Mouse (Mus musculus) CD4-positive, CD25-positive, alpha-beta regulatory T cell, adult 4 months (primary cell): ENCODE data around the gene Atxn2. TPM values are rescaled to one million over a fixed set of nuclear protein-coding genes. Genes with fewer than 3 reads are reported as not detected.
"Not testable (repeated sequence)": the region's sequence is repeated elsewhere in the genome, so short reads cannot be mapped to it uniquely, and the experiment has no call there.

ENCODE experiments used
- ATAC-seq: one replicate; pipeline ENCODE4 v1.8.0; 2017
- polyA plus RNA-seq, 2 experiments: library from polyadenylated mRNA; unstranded; fragments of 100-300 nt; shearing (Covaris generic); gene quantifications; one replicate each; pipeline ENCODE4 v1.2.1; 2017

Atxn2 gene
- polyA plus RNA-seq, 2 experiments from 2014 or later: 27.0 to 41.6 TPM

DNA sequence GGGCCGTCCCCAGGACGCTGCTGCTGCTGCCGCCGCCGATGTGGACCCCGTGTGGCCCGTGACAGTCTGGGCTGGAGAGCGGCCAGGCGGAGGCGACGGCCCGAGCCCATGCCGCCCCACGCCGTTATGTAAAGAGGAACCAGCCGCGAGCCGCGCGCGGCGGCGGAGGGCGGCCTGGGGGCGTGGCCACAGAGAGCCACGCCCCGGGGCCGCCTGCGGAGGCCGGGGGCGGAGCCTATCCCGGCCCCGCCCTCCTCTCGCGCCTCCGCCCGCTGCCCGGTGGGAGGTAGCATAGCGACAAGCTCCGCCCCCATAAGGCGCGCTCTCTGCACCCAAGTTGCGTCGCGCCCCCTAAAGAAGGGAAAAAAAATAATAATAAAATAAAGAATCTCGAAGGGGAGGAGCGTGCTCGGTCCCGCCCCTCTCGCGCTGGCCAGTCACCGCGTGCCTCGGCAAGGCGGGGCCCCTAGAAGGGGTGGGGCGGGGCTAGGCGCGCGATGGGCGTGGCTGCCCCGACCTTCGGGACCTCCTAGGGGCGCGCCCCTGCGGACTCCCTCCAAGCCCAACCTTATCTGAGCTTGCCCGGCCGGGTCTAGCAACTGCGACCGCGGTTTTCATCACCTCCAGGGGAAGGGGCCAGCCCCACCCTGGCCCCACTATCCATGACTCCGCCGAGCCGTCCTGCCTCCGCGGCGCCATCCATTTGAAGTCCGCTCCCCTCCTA lies 125.7 kb downstream of the Atxn2 start:
- peak; percentile 74 for ATAC-seq

- peak; percentile 17 for ATAC-seq
These were observed 126.6 kb downstream of the Atxn2 start, which contains the start of gene Sh2b3 for GRCm38 (mm10) chr5:121837441-121838340. Sh2b3 (minus strand) TSS chr5:121837646.

DNA sequence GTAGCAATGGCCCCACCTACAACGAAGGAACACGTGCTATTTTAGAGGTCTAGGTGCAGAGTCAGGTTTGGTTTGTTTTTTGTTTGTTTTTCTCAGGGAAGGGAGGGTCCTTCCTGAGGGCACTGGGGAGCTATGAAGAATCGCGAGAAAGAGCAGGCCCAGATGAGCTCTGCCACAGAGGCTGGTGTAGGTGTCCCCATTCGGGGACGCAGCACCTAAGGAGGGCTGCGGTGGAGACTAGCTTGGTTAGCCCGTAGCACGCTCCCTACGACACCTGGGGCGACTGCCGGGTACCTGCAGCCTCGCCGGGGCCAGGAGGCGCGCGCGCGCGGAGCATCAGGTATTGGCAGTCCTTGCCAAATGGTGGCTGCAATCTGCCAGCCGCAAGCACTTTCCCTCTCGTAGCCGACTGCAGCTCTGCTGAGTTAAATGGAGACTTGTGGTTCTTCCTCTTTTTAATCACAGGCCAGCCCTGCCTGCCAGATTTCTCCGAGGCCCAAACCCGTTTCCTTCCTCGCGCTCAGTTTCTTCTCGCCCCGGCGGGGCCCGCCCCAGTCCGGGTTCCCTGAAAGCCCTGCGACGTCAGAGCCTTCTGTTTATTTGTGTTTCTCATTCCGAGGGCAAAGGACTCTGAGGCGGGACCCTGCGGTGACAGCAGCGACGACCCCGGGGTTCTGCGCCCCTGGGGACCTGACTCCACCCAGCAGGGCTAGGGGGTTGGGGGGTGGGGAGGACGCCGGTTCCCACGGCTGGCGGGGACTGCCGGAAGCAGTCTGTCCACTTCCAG lies 127.4 kb downstream of the Atxn2 start:
- ATAC-seq: peak; percentile 15

DNA sequence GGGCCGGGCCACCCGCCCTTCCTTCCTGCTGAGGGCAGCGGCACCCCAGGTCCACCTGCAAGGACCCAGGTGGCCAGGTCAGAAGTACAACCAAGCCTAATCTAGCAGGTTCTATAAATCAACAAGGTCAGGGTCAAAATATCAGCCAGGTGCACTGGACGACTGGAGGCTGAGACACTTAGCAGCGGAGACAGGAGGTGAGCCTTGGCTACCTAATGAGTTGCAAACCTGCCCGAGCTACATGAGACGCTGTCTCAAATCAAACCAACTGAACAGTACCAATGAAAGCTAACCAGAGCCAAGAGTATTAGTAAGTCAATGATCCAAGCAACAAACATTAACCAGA lies 128.0 kb downstream of the Atxn2 start:
- ATAC-seq: no peak

DNA sequence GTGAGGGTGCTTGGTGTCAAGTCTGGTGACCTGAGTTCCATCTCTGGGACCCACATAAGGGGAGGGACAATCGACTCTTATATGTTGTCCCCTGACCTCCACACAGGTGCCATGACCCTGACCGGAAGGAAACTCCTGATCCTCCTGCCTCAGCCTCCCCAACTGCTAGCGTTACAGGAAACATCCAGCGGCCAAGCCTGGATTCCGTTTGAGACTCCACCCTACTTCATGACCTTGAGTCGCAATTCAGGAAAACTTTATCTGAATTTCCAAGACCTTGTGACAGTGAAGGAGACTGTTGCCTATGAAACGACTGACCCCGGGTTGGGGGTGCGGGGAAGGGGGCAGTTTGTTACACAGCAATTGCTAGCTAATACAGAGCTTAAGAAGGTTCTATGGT lies 130.4 kb downstream of the Atxn2 start:
- ATAC-seq: no peak

DNA sequence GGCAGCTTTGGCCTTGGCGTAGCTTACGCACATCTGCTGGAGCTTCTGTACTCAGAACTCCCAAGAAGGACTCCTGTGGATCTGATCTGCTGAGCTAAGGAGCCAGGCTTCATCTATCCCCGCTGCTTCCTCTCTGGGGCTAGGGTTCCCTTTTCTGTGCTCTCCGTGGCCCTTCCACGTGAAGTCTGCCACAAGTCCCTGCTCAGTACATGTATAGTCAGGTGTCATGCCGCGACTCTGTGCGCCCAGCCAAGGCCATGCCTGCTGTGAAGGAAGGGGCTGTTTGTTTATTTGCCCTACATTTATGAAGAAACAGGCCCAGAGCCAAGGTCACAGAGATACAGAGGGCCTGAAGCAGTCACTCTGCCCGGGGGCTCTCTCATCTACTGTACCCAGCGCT lies 130.8 kb downstream of the Atxn2 start:
- no peak for ATAC-seq

DNA sequence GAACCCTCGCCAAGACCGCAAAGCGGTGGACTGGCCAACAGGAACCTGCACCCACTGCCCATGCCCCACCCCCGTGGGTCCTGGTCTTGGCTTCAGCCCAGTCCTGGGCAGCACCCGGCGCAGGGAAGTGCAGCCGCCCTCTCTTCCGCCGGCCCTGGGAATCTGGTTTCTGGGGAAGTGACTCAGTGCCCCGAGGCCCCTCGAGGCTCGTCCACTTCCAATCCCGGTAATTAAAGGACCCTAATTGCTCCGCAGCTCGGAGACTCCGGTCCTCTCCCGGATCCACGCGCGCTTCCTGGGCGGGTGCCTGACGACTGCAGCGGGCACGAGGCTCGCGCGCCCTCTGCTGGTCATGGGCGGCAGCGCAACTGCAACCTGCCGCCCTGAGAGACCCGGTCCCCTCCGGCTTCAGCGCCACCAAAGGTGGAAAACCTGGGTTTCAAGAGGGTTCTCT lies 131.6 kb downstream of the Atxn2 start:
- ATAC-seq: peak; percentile 61

DNA sequence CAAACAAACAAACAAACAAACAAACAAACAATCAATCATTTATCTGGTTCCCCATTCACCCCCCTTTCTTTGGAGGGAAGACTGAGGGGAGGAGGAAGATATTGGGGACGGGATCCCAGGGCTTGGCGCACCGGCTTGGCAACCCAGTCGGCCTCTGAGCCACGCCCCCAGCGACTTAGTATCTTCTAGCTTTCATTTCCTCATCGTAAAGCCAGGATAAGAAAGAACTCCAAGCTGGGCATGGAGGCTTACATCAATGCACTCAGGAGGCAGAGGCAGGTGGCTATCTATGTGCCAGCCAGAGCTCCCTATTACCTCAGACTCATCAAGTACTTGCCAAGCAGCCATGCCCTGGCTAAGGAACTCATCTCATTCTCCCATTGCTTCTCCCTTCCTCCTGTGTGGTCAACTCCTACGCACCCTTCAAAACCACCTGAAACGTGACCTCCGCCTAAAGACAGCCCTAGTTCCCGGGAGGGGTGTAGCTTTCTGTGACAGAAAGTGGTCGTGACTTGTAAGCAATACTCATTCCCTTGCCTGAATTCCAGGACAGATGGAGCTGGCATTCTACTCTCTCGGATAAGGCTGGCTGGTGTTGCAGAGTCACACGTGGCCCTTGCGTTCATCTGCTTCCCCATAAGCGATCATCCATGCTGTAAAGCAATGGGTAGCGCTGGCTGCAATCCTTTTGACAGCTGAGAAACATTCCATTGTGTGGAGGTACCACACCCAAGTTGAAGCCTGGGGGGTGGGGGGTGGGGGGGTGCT lies 132.2 kb downstream of the Atxn2 start:
- no peak for ATAC-seq

- ATAC-seq: no peak
These were observed 134.2 kb downstream of the Atxn2 start for GRCm38 (mm10) chr5:121845361-121845760.

DNA sequence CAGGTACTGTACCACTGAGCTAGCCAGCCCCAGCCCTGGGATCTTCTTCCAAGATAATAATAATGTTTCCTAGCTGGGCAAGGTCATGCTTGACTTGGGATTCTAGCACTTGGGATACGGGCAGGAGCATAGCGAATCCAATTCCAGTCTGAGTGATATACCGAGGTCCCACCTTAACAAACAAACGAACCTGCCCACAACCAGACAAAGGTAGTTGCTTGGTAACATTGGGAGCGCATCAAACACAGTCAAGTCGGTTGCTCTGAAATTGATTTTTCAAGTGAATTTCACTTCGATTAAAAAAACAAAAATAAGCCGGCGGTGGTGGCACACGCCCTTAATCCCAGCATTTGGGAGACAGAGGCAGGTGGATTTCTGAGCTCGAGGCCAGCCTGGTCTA lies 135.2 kb downstream of the Atxn2 start:
- no peak for ATAC-seq

DNA sequence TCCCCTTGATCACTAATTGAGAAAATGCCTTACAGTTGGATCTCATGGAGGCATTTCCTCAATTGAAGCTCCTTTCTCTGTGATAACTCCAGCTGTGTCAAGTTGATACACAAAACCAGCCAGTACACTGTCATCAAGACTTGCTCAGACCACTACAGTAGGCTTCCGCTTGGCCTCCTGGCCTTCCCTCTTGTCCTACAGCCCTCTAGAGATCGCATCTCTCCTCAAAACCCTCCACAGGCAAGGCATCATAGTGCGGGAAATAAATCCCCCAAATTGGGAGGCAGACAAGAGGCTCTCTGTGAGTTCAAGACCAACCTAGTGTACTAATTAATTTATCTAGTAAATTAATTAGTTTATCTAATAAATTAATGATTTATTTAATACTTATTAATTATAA lies 136.1 kb downstream of the Atxn2 start:
- ATAC-seq: not testable (repeated sequence)

GRCm38 (mm10) chr5:121848035-121848519 lies 136.9 kb downstream of the Atxn2 start:
- peak; percentile 55 for ATAC-seq

DNA sequence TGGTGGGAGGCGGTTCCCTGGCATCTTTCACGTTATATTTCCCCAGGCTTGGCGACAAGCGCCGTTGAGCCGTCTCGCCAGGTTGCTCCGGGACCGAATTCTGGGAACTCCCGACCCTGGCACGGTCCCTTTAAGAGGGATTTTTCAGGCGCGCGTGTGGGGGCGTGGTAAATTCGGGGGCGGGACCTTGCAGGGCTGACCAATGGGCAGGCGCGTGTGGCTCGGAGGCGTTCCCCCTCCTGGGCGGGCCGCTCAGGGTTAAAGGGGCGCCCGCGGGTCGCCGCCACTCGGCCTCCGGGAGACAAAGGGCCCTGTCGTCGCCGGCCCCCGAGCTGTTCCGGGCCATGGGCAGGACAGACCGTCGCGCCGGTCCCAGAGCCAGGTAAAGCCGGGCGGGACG lies 137.6 kb downstream of the Atxn2 start, which contains the start of gene Pheta1:
Gene Pheta1, plus strand, starts transcription at position 242 of the 400 bp plus-strand sequence.
- peak; percentile 95 for ATAC-seq

DNA sequence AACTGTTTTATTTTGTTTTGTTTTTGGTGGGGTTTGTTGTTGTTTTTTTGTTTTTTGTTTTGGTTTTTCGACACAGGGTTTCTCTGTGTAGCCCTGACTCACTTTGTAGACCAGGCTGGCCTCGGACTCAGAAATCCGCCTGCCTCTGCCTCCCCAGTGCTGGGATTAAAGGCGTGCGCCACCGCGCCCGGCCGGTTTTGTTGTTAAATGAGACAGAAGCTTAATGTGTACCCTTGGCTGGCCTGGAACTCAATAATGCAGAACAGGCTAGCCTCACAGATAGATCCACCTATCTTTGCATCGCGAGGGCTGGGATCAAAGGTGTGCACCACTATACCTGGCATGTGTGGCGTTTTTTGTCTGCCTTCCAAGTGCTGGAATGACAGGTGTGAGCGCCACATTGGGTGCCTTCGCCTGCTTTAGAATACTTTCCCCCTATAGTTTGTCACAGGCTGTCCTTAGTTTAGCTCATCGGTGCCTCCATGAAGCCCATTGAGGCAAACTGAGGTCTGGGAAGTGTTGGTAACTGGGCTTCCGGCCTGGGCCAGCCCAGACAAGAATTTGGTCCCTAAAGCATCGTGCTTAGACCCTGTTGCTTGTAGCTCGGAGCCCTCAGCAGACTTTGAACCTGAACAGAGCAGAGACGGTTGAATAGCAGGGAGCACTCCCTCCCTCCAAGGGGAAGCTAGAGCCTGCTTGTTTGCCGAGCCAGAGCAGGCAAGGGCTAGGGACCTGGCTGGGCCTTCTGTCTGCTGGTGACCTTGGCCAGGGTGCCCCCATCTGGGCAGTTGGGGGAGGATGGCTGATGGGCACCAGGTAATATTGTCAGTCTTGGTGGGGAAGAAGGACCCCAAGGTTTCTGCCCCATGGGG lies 138.6 kb downstream of the Atxn2 start:
- no peak for ATAC-seq

GRCm38 (mm10) chr5:121853368-121854051 lies 142.4 kb downstream of the Atxn2 start:
- ATAC-seq: no peak

- ATAC-seq: no peak
These were observed 143.6 kb downstream of the Atxn2 start for GRCm38 (mm10) chr5:121854768-121855167.

DNA sequence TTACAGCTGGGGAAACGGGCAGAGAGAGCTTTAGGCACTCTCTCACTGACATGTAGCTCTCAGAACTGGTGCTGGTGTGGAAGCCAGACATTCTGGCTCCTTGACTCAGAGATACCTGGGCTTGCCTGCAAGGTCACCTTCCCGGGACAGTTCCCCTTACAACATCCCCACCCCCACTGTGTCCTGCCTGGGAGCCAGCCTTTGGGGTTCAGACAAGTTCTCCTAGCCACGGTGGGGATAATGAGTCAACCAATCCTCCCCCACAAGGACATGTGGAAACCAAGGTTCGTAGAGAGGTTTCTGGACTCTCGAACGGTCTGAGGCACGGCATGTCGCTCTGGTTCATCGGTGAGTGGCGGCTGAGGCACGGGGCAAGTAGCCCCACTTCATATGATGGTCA lies 145.6 kb downstream of the Atxn2 start:
- ATAC-seq: no peak

DNA sequence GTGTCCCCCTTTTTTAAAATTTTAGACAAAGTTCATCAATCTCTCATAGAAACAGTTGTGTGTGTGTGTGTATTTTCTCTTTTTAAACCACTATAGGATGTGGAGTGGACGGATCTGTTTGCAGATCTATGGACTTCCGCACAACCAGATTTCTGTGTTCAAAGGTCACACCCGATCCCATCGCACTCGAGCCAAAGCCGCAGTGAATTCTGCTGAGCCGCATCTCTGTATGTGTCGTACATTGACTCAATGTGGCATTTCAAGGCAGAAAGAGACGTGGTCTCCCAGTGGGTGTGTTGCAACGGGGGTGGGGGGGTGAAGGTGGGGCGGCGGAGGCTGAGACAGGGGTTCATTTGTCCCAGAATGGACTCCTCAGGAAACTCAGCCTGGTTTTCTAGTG lies 147.3 kb downstream of the Atxn2 start:
- no peak for ATAC-seq

DNA sequence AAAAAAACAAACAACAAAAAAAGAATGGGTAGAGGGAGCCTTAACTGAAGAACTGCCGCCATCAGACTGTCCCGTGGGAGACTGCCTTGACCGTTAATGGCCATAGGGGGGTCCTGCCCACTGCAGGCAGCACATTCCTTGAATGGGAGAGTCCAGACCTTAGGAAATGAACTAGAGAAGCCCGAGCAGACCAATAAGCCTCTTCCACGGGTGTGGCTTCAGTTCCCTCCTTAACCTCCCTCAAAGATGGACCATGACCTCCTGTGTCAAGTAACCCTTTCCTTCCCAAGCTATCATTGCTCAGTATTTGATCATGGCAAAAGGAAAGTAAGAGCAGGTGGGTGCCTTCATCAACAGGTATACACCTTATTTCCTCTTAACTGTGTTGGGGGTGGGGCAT lies 150.8 kb downstream of the Atxn2 start:
- ATAC-seq: no peak

DNA sequence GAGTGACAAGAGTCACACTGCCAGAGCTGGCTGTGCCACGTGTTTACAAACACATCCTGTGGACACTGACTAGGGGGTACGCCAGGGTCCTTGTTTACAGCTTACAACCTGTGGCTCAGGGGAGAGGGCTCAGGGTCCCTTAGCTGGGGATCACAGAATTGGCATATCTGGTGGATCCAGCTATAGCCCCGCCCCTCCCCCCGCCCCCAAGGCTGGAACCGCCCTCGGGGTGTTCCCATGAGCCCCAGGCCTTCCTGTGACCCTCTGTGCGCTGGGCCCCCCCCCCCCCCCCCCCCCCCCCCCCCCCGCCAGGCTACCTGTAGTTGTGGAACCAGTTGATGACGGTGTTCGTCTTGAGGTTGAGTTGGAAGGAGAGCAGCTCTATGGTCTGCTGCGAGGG lies 153.2 kb downstream of the Atxn2 start:
- no peak for ATAC-seq
